Mouse (Mus musculus): Measurements from ENCODE around the gene Bicral. TPM values are rescaled to one million over a fixed set of nuclear protein-coding genes. Genes with fewer than 3 reads are reported as not detected.

The Bicral gene
- polyA plus RNA-seq, 1 experiment, result 11.4 TPM

GRCm38 (mm10) chr17:46883107-46883506, 24.8 kb upstream of the Bicral start:
- 54% methylated on average over 9 of the region's 9 CpGs for WGBS
- no peaks in the 10 kb centered on the region for H3K36me3 ChIP-seq (ENCODE audit: control insufficient read depth, insufficient read depth, low read length)
- peaks cover 9% of the 10 kb centered on the region; the same call in 1 of the 2 replicates for H3K4me1 ChIP-seq (ENCODE audit: control insufficient read depth, insufficient read depth, low read length)
- no peaks in the 10 kb centered on the region for H3K27me3 ChIP-seq (replicated peaks; ENCODE audit: control insufficient read depth, insufficient read depth, low read length)
- H3K27ac ChIP-seq (ENCODE audit: insufficient read depth, low read depth, low read length), result peak overlapping the region; percentile 57; the same call in 1 of the 2 replicates
- DNase-seq, result peak; percentile 47
- no peak for TF ChIP-seq POLR2A (IDR thresholded peaks at IDR 0.05; ENCODE audit: low read depth, low read length)
- no peak for TF ChIP-seq CTCF (conservative IDR thresholded peaks at IDR 0.05; ENCODE audit: insufficient read depth, insufficient read length, low read depth, low read length)
- H3K4me3 ChIP-seq (ENCODE audit: insufficient read depth, low read depth, low read length), result no peak overlapping the region

GRCm38 (mm10) chr17:46881728-46882127, 23.4 kb upstream of the Bicral start:
- DNase-seq, result no peak
- Histone ChIP-seq H3K27me3 (replicated peaks; ENCODE audit: control insufficient read depth, insufficient read depth, low read length) (no peaks in the 10 kb centered on the region), H3K4me3 (ENCODE audit: insufficient read depth, low read depth, low read length) (no peak overlapping the region), H3K36me3 (ENCODE audit: control insufficient read depth, insufficient read depth, low read length) (no peaks in the 10 kb centered on the region), H3K27ac (ENCODE audit: insufficient read depth, low read depth, low read length) (no peak overlapping the region), H3K4me1 (ENCODE audit: control insufficient read depth, insufficient read depth, low read length) (peaks cover 14% of the 10 kb centered on the region; the same call in 1 of the 2 replicates)
- 91% methylated on average over 6 of the region's 6 CpGs for WGBS
- TF ChIP-seq POLR2A (IDR thresholded peaks at IDR 0.05; ENCODE audit: low read depth, low read length) (no peak), CTCF (conservative IDR thresholded peaks at IDR 0.05; ENCODE audit: insufficient read depth, insufficient read length, low read depth, low read length) (no peak)

GRCm38 (mm10) chr17:46880322-46880721, 22.0 kb upstream of the Bicral start:
- Histone ChIP-seq H3K4me3 (ENCODE audit: insufficient read depth, low read depth, low read length) (no peak overlapping the region), H3K36me3 (ENCODE audit: control insufficient read depth, insufficient read depth, low read length) (no peaks in the 10 kb centered on the region), H3K4me1 (ENCODE audit: control insufficient read depth, insufficient read depth, low read length) (peaks cover 18% of the 10 kb centered on the region; the same call in 1 of the 2 replicates), H3K27me3 (replicated peaks; ENCODE audit: control insufficient read depth, insufficient read depth, low read length) (no peaks in the 10 kb centered on the region), H3K27ac (ENCODE audit: insufficient read depth, low read depth, low read length) (no peak overlapping the region)
- WGBS, result 69% methylated on average over 2 of the region's 2 CpGs
- no peak for DNase-seq
- TF ChIP-seq CTCF (conservative IDR thresholded peaks at IDR 0.05; ENCODE audit: insufficient read depth, insufficient read length, low read depth, low read length) (no peak), POLR2A (IDR thresholded peaks at IDR 0.05; ENCODE audit: low read depth, low read length) (no peak)

GRCm38 (mm10) chr17:46879841-46880311, 21.6 kb upstream of the Bicral start:
- TF ChIP-seq CTCF (conservative IDR thresholded peaks at IDR 0.05; ENCODE audit: insufficient read depth, insufficient read length, low read depth, low read length) (no peak), POLR2A (IDR thresholded peaks at IDR 0.05; ENCODE audit: low read depth, low read length) (no peak)
- H3K4me3 ChIP-seq (ENCODE audit: insufficient read depth, low read depth, low read length), result no peak overlapping the region
- H3K27ac ChIP-seq (ENCODE audit: insufficient read depth, low read depth, low read length), result no peak overlapping the region
- H3K4me1 ChIP-seq (ENCODE audit: control insufficient read depth, insufficient read depth, low read length), result peaks cover 18% of the 10 kb centered on the region; the same call in 1 of the 2 replicates
- no peaks in the 10 kb centered on the region for H3K36me3 ChIP-seq (ENCODE audit: control insufficient read depth, insufficient read depth, low read length)
- H3K27me3 ChIP-seq (replicated peaks; ENCODE audit: control insufficient read depth, insufficient read depth, low read length), result no peaks in the 10 kb centered on the region
- WGBS, result 37% methylated on average over 14 of the region's 14 CpGs
- DNase-seq, result peak; percentile 85

GRCm38 (mm10) chr17:46877061-46877460, 18.8 kb upstream of the Bicral start:
- Histone ChIP-seq H3K27ac (ENCODE audit: insufficient read depth, low read depth, low read length) (peak overlapping the region; percentile 37; the same call in 1 of the 2 replicates), H3K36me3 (ENCODE audit: control insufficient read depth, insufficient read depth, low read length) (no peaks in the 10 kb centered on the region), H3K4me3 (ENCODE audit: insufficient read depth, low read depth, low read length) (no peak overlapping the region), H3K4me1 (ENCODE audit: control insufficient read depth, insufficient read depth, low read length) (peaks cover 17% of the 10 kb centered on the region; the same call in 1 of the 2 replicates), H3K27me3 (replicated peaks; ENCODE audit: control insufficient read depth, insufficient read depth, low read length) (no peaks in the 10 kb centered on the region)
- no peak for TF ChIP-seq POLR2A (IDR thresholded peaks at IDR 0.05; ENCODE audit: low read depth, low read length)
- DNase-seq, result no peak
- WGBS, result 94% methylated on average over 5 of the region's 5 CpGs

GRCm38 (mm10) chr17:46876371-46876950, 18.2 kb upstream of the Bicral start:
- TF ChIP-seq POLR2A (IDR thresholded peaks at IDR 0.05; ENCODE audit: low read depth, low read length) (no peak), CTCF (conservative IDR thresholded peaks at IDR 0.05; ENCODE audit: insufficient read depth, insufficient read length, low read depth, low read length) (no peak)
- H3K4me1 ChIP-seq (ENCODE audit: control insufficient read depth, insufficient read depth, low read length), result peaks cover 17% of the 10 kb centered on the region; the same call in 1 of the 2 replicates
- 39% methylated on average over 8 of the region's 8 CpGs for WGBS
- no peaks in the 10 kb centered on the region for H3K36me3 ChIP-seq (ENCODE audit: control insufficient read depth, insufficient read depth, low read length)
- H3K27ac ChIP-seq (ENCODE audit: insufficient read depth, low read depth, low read length), result peak overlapping the region; percentile 44; the same call in 1 of the 2 replicates
- DNase-seq, result peak; percentile 74
- H3K4me3 ChIP-seq (ENCODE audit: insufficient read depth, low read depth, low read length), result no peak overlapping the region
- H3K27me3 ChIP-seq (replicated peaks; ENCODE audit: control insufficient read depth, insufficient read depth, low read length), result no peaks in the 10 kb centered on the region

- DNase-seq, result no peak
- Histone ChIP-seq H3K36me3 (ENCODE audit: control insufficient read depth, insufficient read depth, low read length) (no peaks in the 10 kb centered on the region), H3K27ac (ENCODE audit: insufficient read depth, low read depth, low read length) (no peak overlapping the region), H3K27me3 (replicated peaks; ENCODE audit: control insufficient read depth, insufficient read depth, low read length) (no peaks in the 10 kb centered on the region), H3K4me1 (ENCODE audit: control insufficient read depth, insufficient read depth, low read length) (peaks cover 17% of the 10 kb centered on the region; the same call in 1 of the 2 replicates), H3K4me3 (ENCODE audit: insufficient read depth, low read depth, low read length) (no peak overlapping the region)
- WGBS, result 93% methylated on average over 3 of the region's 3 CpGs
- TF ChIP-seq POLR2A (IDR thresholded peaks at IDR 0.05; ENCODE audit: low read depth, low read length) (no peak), CTCF (conservative IDR thresholded peaks at IDR 0.05; ENCODE audit: insufficient read depth, insufficient read length, low read depth, low read length) (peak; percentile 43)
Measured at GRCm38 (mm10) chr17:46875626-46876025, 17.3 kb upstream of the Bicral start.
